Mouse (Mus musculus) embryonic facial prominence, embryonic 10.5 days (tissue): ENCODE measurements around the gene Spo11. TPM values are rescaled to one million over a fixed set of nuclear protein-coding genes. Genes with fewer than 3 reads are reported as not detected.

Experiments
- DNase-seq: peaks from one replicate; pipeline ENCODE4 v3.0.0-alpha.2; 2017; ENCODE audit warnings: low spot score
- H3K27ac ChIP-seq: fragments of 300-500 bp; sonication (generic); replicated peaks from 2 replicates; pipeline ENCODE4 v1.5.1; 2016; ENCODE audit warnings: mild to moderate bottlenecking
- H3K27me3 ChIP-seq: fragments of 300-500 bp; sonication (generic); replicated peaks from 2 replicates; pipeline ENCODE4 v1.6.1; 2016; ENCODE audit warnings: low read depth, mild to moderate bottlenecking; ENCODE audit not compliant: poor library complexity, severe bottlenecking
- H3K36me3 ChIP-seq: fragments of 300-500 bp; sonication (generic); replicated peaks from 2 replicates; pipeline ENCODE4 v1.6.1; 2016; ENCODE audit warnings: mild to moderate bottlenecking, moderate library complexity
- H3K4me1 ChIP-seq: fragments of 300-500 bp; sonication (generic); 2 replicates; pipeline ENCODE4 v1.6.1; 2016
- H3K4me3 ChIP-seq: fragments of 300-500 bp; sonication (generic); 2 replicates; pipeline ENCODE4 v1.5.1; 2016; ENCODE audit warnings: mild to moderate bottlenecking, moderate library complexity
- H3K9me3 ChIP-seq: fragments of 300-500 bp; sonication (generic); 2 replicates; pipeline ENCODE4 v1.6.1; 2016; ENCODE audit warnings: mild to moderate bottlenecking
- WGBS: fragments of 180-500 bp; shearing (Covaris S2); methylation state at CpG from one replicate; pipeline ENCODE4 v1.1.7; 2016; 5-methylcytosine and 5-hydroxymethylcytosine counted together
- polyA plus RNA-seq: library from polyadenylated mRNA; unstranded; fragments of >200 nt; fragmentation: Nextera tagmentation; extraction: Ambion mirVana; gene quantifications from 2 replicates; pipeline ENCODE4 v1.2.1, GENCODE M21; 2016

Spo11 gene
- polyA plus RNA-seq, 1 experiment from 2014 or later: 0.46 TPM

GRCm38 (mm10) chr2:172961211-172961610 is 16.3 kb upstream of the Spo11 start:
- 0 out of 2 replicates have a peak, but pooled peaks cover 3% of the 10 kb centered on the region for H3K27me3 ChIP-seq
- 67% methylated on average over 6 of the region's 6 CpGs for WGBS

GRCm38 (mm10) chr2:172965249-172965648 is 12.3 kb upstream of the Spo11 start:
- Histone ChIP-seq H3K9me3 (0 out of 2 replicates have a peak, but pooled peaks cover 6% of the 10 kb centered on the region), H3K4me1 (peaks cover 25% of the 10 kb centered on the region), H3K36me3 (no peaks in the 10 kb centered on the region), H3K27me3 (0 out of 2 replicates have a peak, but pooled peaks cover 6% of the 10 kb centered on the region), H3K27ac (peak overlapping the region; percentile 73), H3K4me3 (no peak overlapping the region)
- 25% methylated on average over 11 of the region's 11 CpGs for WGBS
- peak; percentile 52 for DNase-seq

More at GRCm38 (mm10) chr2:172961211-172961610, 16.3 kb upstream of the Spo11 start:
- H3K27ac ChIP-seq: no peak overlapping the region
- no peaks in the 10 kb centered on the region for H3K36me3 ChIP-seq
- peaks cover 47% of the 10 kb centered on the region for H3K4me1 ChIP-seq
- DNase-seq: no peak
- H3K4me3 ChIP-seq: no peak overlapping the region
- H3K9me3 ChIP-seq: peaks cover 21% of the 10 kb centered on the region

GRCm38 (mm10) chr2:172966480-172966879 is 11.0 kb upstream of the Spo11 start:
- WGBS: 85% methylated on average over 5 of the region's 5 CpGs
- Histone ChIP-seq H3K4me1 (peaks cover 25% of the 10 kb centered on the region), H3K27me3 (0 out of 2 replicates have a peak, but pooled peaks cover 6% of the 10 kb centered on the region)

GRCm38 (mm10) chr2:172971865-172972264 is 5.6 kb upstream of the Spo11 start:
- no peak overlapping the region for H3K4me3 ChIP-seq
- H3K9me3 ChIP-seq: no peaks in the 10 kb centered on the region
- H3K4me1 ChIP-seq: peaks cover 28% of the 10 kb centered on the region
- no peaks in the 10 kb centered on the region for H3K36me3 ChIP-seq
- 89% methylated on average over 2 of the region's 2 CpGs for WGBS
- H3K27ac ChIP-seq: no peak overlapping the region
- 0 out of 2 replicates have a peak, but pooled peaks cover 3% of the 10 kb centered on the region for H3K27me3 ChIP-seq
- no peak for DNase-seq

More at GRCm38 (mm10) chr2:172966480-172966879, 11.0 kb upstream of the Spo11 start:
- Histone ChIP-seq H3K27ac (no peak overlapping the region), H3K36me3 (no peaks in the 10 kb centered on the region), H3K4me3 (no peak overlapping the region), H3K9me3 (no peaks in the 10 kb centered on the region)
- DNase-seq: no peak

- no peak for DNase-seq
- Histone ChIP-seq H3K27me3 (peaks cover 9% of the 10 kb centered on the region; the same call in 1 of the 2 replicates), H3K36me3 (no peaks in the 10 kb centered on the region), H3K9me3 (no peaks in the 10 kb centered on the region), H3K4me3 (no peak overlapping the region), H3K4me1 (peaks cover 46% of the 10 kb centered on the region), H3K27ac (peak overlapping the region; percentile 35)
- WGBS: 30% methylated on average over 7 of the region's 7 CpGs
Measured at GRCm38 (mm10) chr2:172973806-172974565, 3.5 kb upstream of the Spo11 start.

- Histone ChIP-seq H3K27me3 (peaks cover 9% of the 10 kb centered on the region; the same call in 1 of the 2 replicates), H3K27ac (peak overlapping the region; percentile 35; the same call in 1 of the 2 replicates), H3K36me3 (no peaks in the 10 kb centered on the region), H3K9me3 (peaks cover 3% of the 10 kb centered on the region), H3K4me3 (no peak overlapping the region), H3K4me1 (peaks cover 46% of the 10 kb centered on the region)
- no peak for DNase-seq
- 21% methylated on average over 7 of the region's 7 CpGs for WGBS
Measured at GRCm38 (mm10) chr2:172974701-172975100, 2.8 kb upstream of the Spo11 start.

GRCm38 (mm10) chr2:172975159-172975558 is 2.3 kb upstream of the Spo11 start:
- DNase-seq: no peak
- peaks cover 6% of the 10 kb centered on the region for H3K9me3 ChIP-seq
- H3K27ac ChIP-seq: no peak overlapping the region
- peaks cover 6% of the 10 kb centered on the region; the same call in 1 of the 2 replicates for H3K27me3 ChIP-seq
- H3K4me3 ChIP-seq: no peak overlapping the region
- peaks cover 46% of the 10 kb centered on the region for H3K4me1 ChIP-seq
- WGBS: 79% methylated on average over 6 of the region's 6 CpGs
- no peaks in the 10 kb centered on the region for H3K36me3 ChIP-seq

- no peaks in the 10 kb centered on the region for H3K36me3 ChIP-seq
- H3K4me1 ChIP-seq: peaks cover 46% of the 10 kb centered on the region
- H3K4me3 ChIP-seq: peak overlapping the region; percentile 42; the same call in 1 of the 2 replicates
- H3K27me3 ChIP-seq: peaks cover 6% of the 10 kb centered on the region; the same call in 1 of the 2 replicates
- H3K27ac ChIP-seq: peak overlapping the region; percentile 78
- peak; percentile 39 for DNase-seq
- peaks cover 6% of the 10 kb centered on the region for H3K9me3 ChIP-seq
- WGBS: 22% methylated on average over 7 of the region's 7 CpGs
Measured at GRCm38 (mm10) chr2:172976661-172977238, 750 bp upstream of the Spo11 start.

- Histone ChIP-seq H3K27me3 (peaks cover 6% of the 10 kb centered on the region; the same call in 1 of the 2 replicates), H3K27ac (peak overlapping the region; percentile 78), H3K4me1 (peaks cover 46% of the 10 kb centered on the region), H3K36me3 (no peaks in the 10 kb centered on the region), H3K4me3 (no peak overlapping the region), H3K9me3 (peaks cover 6% of the 10 kb centered on the region)
- DNase-seq: no peak
- 53% methylated on average over 4 of the region's 4 CpGs for WGBS
Measured at GRCm38 (mm10) chr2:172978131-172978633, 682 bp downstream of the Spo11 start.

GRCm38 (mm10) chr2:172979666-172980345 is 2.3 kb downstream of the Spo11 start:
- H3K4me3 ChIP-seq: no peak overlapping the region
- no peak overlapping the region; the same call in 1 of the 2 replicates for H3K27ac ChIP-seq
- H3K4me1 ChIP-seq: peaks cover 32% of the 10 kb centered on the region
- peaks cover 6% of the 10 kb centered on the region; the same call in 1 of the 2 replicates for H3K27me3 ChIP-seq
- H3K9me3 ChIP-seq: peaks cover 6% of the 10 kb centered on the region
- DNase-seq: no peak
- H3K36me3 ChIP-seq: no peaks in the 10 kb centered on the region
- WGBS: 94% methylated on average over 43 of the region's 43 CpGs

GRCm38 (mm10) chr2:172982776-172983561 is 5.5 kb downstream of the Spo11 start:
- no peak for DNase-seq
- Histone ChIP-seq H3K4me3 (no peak overlapping the region), H3K27me3 (peaks cover 18% of the 10 kb centered on the region), H3K27ac (no peak overlapping the region), H3K4me1 (peaks cover 7% of the 10 kb centered on the region), H3K9me3 (peaks cover 6% of the 10 kb centered on the region), H3K36me3 (no peaks in the 10 kb centered on the region)
- WGBS: 77% methylated on average over 9 of the region's 9 CpGs
